Mouse (Mus musculus) liver, postnatal 0 days (tissue): ENCODE results near the gene Hist1h2an.

Experiments
- CTCF ChIP-seq: sonication (generic); IDR thresholded peaks from 2 replicates; pipeline ENCODE4 v1.5.1; 2016; ENCODE audit warnings: antibody characterized with exemption, low read depth
- EP300 ChIP-seq: IDR thresholded peaks from 2 replicates; pipeline ENCODE4 v1.6.1; 2016; ENCODE audit warnings: antibody characterized with exemption, low read depth, mild to moderate bottlenecking

- TF ChIP-seq CTCF (no peak), EP300 (no peak)
Observed at GRCm38 (mm10) chr13:21752356-21752755, 34.7 kb downstream of the Hist1h2an start.
